29 mouse cellular contexts compared by ENCODE assay signal in the genomic region with DNA sequence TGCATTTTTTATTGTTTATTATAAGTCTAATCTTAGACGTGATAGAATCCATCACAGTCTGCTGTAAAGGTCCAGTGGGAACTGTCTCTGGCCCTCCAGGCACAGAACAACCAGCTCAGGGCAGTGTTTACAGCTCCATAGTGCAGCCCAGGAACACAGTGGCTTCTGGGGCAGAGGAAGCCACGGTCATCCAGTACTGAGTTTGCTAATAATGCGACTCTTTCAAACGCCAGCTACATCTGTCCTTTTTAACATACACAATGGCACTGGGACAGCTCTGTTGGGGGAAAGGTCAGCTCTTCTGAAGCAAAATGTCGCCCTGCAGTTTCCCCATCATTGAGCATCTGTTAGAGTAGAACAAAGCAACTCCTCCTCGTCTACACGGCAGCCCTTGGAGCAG. TPM values are rescaled to one million over a fixed set of nuclear protein-coding genes. Genes with fewer than 3 reads are reported as not detected.
DNase-seq lines count a peak whose midpoint lies in the region; ATAC-seq and TF ChIP-seq lines count a peak whose summit lies in the region.
"Had no signal": no experiment of that assay in that cellular context is flagged by ENCODE, and none has a peak within 500 bp of the region (broad histone marks: within the 10 kb centered on the region; RNA-seq: fewer than 3 reads in every experiment).

No protein-coding gene starts in this region.

- no peaks in the 10 kb centered on the region for H3K27me3 ChIP-seq in hindbrain, embryonic 11.5 days (ENCODE audit: control insufficient read depth, insufficient read depth, low read length)
- H3K27me3 ChIP-seq in hindbrain, embryonic 14.5 days (ENCODE audit: control insufficient read depth, insufficient read depth, low read length): no peaks in the 10 kb centered on the region
- H3K27me3 ChIP-seq in lung, postnatal 0 days (replicated peaks; ENCODE audit: insufficient read depth, low read length): no peaks in the 10 kb centered on the region
- H3K27me3 ChIP-seq: forebrain, embryonic 13.5 days; limb, embryonic 12.5 days; midbrain, embryonic 12.5 days had no signal

- H3K9ac ChIP-seq in hindbrain, embryonic 11.5 days (ENCODE audit: low read depth, low read length): no peak overlapping the region
- H3K9ac ChIP-seq in hindbrain, embryonic 14.5 days: no peak overlapping the region
- H3K9ac ChIP-seq in lung, postnatal 0 days (replicated peaks; ENCODE audit: low read depth): no peak overlapping the region
- H3K9ac ChIP-seq: forebrain, embryonic 13.5 days; limb, embryonic 12.5 days; midbrain, embryonic 12.5 days had no signal

- H3K4me3 ChIP-seq in hindbrain, embryonic 11.5 days (ENCODE audit: low read depth, low read length): no peak overlapping the region
- H3K4me3 ChIP-seq in hindbrain, embryonic 14.5 days (replicated peaks; ENCODE audit: low read length): no peak overlapping the region
- no peak overlapping the region for H3K4me3 ChIP-seq in lung, postnatal 0 days (ENCODE audit: low read depth, low read length)
- H3K4me3 ChIP-seq: forebrain, embryonic 13.5 days; layer of hippocampus, adult 2 months; left cerebral cortex, adult 2 months; limb, embryonic 12.5 days; midbrain, embryonic 12.5 days had no signal

- H3K9me3 ChIP-seq in hindbrain, embryonic 11.5 days (ENCODE audit: control insufficient read depth, low read length): no peaks in the 10 kb centered on the region
- no peaks in the 10 kb centered on the region for H3K9me3 ChIP-seq in hindbrain, embryonic 14.5 days (ENCODE audit: control insufficient read depth, low read length)
- H3K9me3 ChIP-seq in lung, postnatal 0 days (ENCODE audit: low read length): no peaks in the 10 kb centered on the region
- H3K9me3 ChIP-seq: forebrain, embryonic 13.5 days; limb, embryonic 12.5 days; midbrain, embryonic 12.5 days had no signal

- H3K27ac ChIP-seq in hindbrain, embryonic 11.5 days (ENCODE audit: low read depth, low read length): no peak overlapping the region
- H3K27ac ChIP-seq in hindbrain, embryonic 14.5 days: no peak overlapping the region
- no peak overlapping the region for H3K27ac ChIP-seq in lung, postnatal 0 days (ENCODE audit: low read length)
- H3K27ac ChIP-seq: forebrain, embryonic 13.5 days; layer of hippocampus, adult 2 months; left cerebral cortex, adult 2 months; limb, embryonic 12.5 days; midbrain, embryonic 12.5 days had no signal

- H3K4me2 ChIP-seq in hindbrain, embryonic 11.5 days (replicated peaks; ENCODE audit: low read depth, low read length): no peak overlapping the region
- H3K4me2 ChIP-seq in hindbrain, embryonic 14.5 days (replicated peaks): no peak overlapping the region
- H3K4me2 ChIP-seq in lung, postnatal 0 days (replicated peaks; ENCODE audit: low read depth, low read length): no peak overlapping the region
- H3K4me2 ChIP-seq: forebrain, embryonic 13.5 days; heart, embryonic 11.5 days; limb, embryonic 12.5 days; midbrain, embryonic 12.5 days had no signal

- TF ChIP-seq EP300 in lung, postnatal 0 days (IDR thresholded peaks at IDR 0.05): no peak

- no peaks in the 10 kb centered on the region for H3K36me3 ChIP-seq in hindbrain, embryonic 11.5 days (ENCODE audit: control insufficient read depth, insufficient read depth, low read length)
- no peaks in the 10 kb centered on the region for H3K36me3 ChIP-seq in hindbrain, embryonic 14.5 days (replicated peaks; ENCODE audit: control insufficient read depth, insufficient read depth)
- H3K36me3 ChIP-seq in lung, postnatal 0 days (ENCODE audit: insufficient read depth, low read length): no peaks in the 10 kb centered on the region
- H3K36me3 ChIP-seq: limb, embryonic 12.5 days; midbrain, embryonic 12.5 days had no signal

- H3K4me1 ChIP-seq in hindbrain, embryonic 11.5 days (replicated peaks; ENCODE audit: control insufficient read depth, insufficient read depth, low read length): no peaks in the 10 kb centered on the region
- H3K4me1 ChIP-seq in hindbrain, embryonic 14.5 days (replicated peaks; ENCODE audit: control insufficient read depth, insufficient read depth, low read length): no peaks in the 10 kb centered on the region
- no peaks in the 10 kb centered on the region for H3K4me1 ChIP-seq in lung, postnatal 0 days (ENCODE audit: insufficient read depth, low read depth, low read length)
- H3K4me1 ChIP-seq: forebrain, embryonic 13.5 days; limb, embryonic 12.5 days had no signal

- 32% methylated on average over 7 of the region's 7 CpGs for WGBS in hindbrain, embryonic 11.5 days
- WGBS in hindbrain, embryonic 14.5 days: 12% methylated on average over 7 of the region's 7 CpGs
- 48% methylated on average over 7 of the region's 7 CpGs for WGBS in lung, postnatal 0 days

- no peak for TF ChIP-seq CTCF in lung, postnatal 0 days (IDR thresholded peaks at IDR 0.05)

- peak; percentile 70 for ATAC-seq in hindbrain, embryonic 11.5 days (ENCODE audit: low FRiP score)
- ATAC-seq in hindbrain, embryonic 14.5 days (ENCODE audit: low FRiP score): no peak
- ATAC-seq in lung, postnatal 0 days: no peak
- ATAC-seq: CD4-positive, CD25-positive, alpha-beta regulatory T cell, adult 4 months; forebrain, embryonic 13.5 days; intestine, embryonic 16.5 days had no signal

- peak; percentile 37 for DNase-seq in hindbrain, embryonic 11.5 days (ENCODE audit: low spot score)
- DNase-seq in hindbrain, embryonic 14.5 days (ENCODE audit: low spot score): no peak
- peak; percentile 8 for DNase-seq in lung, postnatal 0 days (ENCODE audit: low spot score)
- no peak for DNase-seq in lung, postnatal 10 days
- DNase-seq in embryo, embryonic 10 days (ENCODE audit: low spot score): peak; percentile 64
- peak; percentile 34 for DNase-seq in embryo, embryonic 11 days
- DNase-seq in MN1 (ENCODE audit: low spot score): no peak
- no peak for DNase-seq in thymus, postnatal 10 days (ENCODE audit: low spot score in 2 of 2)
- DNase-seq: adrenal gland, adult 2 months; adrenal gland, postnatal 36 days; cerebellum, adult 2 months; cerebellum, postnatal 25 days; gastrocnemius, postnatal 14 days; heart, postnatal 36 days; kidney, adult 8-10 months; kidney, postnatal 14 days; right cerebral cortex, postnatal 14 days had no signal

RNA-seq across cellular contexts. Expression of gene Ccdc170, which starts 45.7 kb away (rescaled TPM):
- polyA plus RNA-seq in hindbrain, embryonic 11.5 days (2014; fragmentation: Nextera tagmentation; extraction: Ambion mirVana): 0.40 and 0.50 TPM in 2 replicates
- 0.35 and 0.70 TPM in 2 replicates for polyA plus RNA-seq in hindbrain, embryonic 14.5 days (2014; fragmentation: Nextera tagmentation; extraction: Ambion mirVana)
- polyA plus RNA-seq in lung, postnatal 0 days (2015; fragmentation: Nextera tagmentation; extraction: Ambion mirVana): 2.1 and 2.6 TPM in 2 replicates
- polyA plus RNA-seq: heart, embryonic 11.5 days; intestine, embryonic 16.5 days; liver, adult 2 months; liver, embryonic 16.5 days; small intestine, adult 2 months; stomach, embryonic 14.5 days had no signal

Comparison
In these comparisons a context has a peak if more than half of its experiments do, and no peak if none do; other contexts are left out.
1. DNase-seq: peak in hindbrain, embryonic 11.5 days (single experiment), lung, postnatal 0 days (single experiment), embryo, embryonic 10 days (single experiment) and embryo, embryonic 11 days (single experiment); none in hindbrain, embryonic 14.5 days (single experiment), lung, postnatal 10 days (single experiment), MN1 (single experiment) and thymus, postnatal 10 days (0 of 2).